Mouse (Mus musculus) left cerebral cortex, postnatal 14 days (tissue): ENCODE data around the gene Fam104a. TPM values are rescaled to one million over a fixed set of nuclear protein-coding genes. Genes with fewer than 3 reads are reported as not detected.
"Not testable (repeated sequence)": the region's sequence is repeated elsewhere in the genome, so short reads cannot be mapped to it uniquely, and the experiment has no call there.

Experiments
- DNase-seq, 2 experiments: peaks; one replicate each; pipeline ENCODE4 v3.0.0; 2021 to 2022; ENCODE audit warnings: low spot score in 2 of 2, mixed read lengths in 1 of 2
- intact Hi-C: fragments of 180-260 bp; cut with DNase I; formaldehyde crosslinking; loops from one replicate; pipeline ENCODE4 v1.15.1; 2025
- total RNA-seq, 2 experiments: library from RNA; stranded (reverse); gene quantifications; 2 replicates each; pipeline ENCODE4 v1.2.3; 2021

Gene Fam104a
- total RNA-seq, 2 experiments from 2014 or later: 22.2 to 26.4 TPM

DNA sequence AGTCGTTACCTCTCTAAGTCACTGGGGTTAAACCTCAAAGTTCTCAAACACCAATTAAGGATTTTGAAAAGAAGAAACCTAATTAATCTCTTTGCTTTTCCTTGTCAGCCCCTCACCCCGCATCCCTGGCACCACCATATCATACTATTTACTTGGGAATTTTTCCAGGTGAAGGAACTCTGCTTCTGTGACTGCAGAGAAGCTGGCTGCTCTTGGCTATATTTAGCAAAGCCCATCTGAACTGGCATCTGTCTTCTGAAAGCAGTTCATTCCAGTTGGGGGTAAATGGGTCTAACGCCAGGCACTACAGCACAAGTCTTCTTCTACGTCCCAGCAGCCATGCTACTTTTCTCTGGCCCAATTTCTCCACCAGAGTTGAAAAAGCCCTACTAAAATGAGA is 10.3 kb downstream of the Fam104a start:
- intact Hi-C loops: no loop called here
- no peak for DNase-seq

DNA sequence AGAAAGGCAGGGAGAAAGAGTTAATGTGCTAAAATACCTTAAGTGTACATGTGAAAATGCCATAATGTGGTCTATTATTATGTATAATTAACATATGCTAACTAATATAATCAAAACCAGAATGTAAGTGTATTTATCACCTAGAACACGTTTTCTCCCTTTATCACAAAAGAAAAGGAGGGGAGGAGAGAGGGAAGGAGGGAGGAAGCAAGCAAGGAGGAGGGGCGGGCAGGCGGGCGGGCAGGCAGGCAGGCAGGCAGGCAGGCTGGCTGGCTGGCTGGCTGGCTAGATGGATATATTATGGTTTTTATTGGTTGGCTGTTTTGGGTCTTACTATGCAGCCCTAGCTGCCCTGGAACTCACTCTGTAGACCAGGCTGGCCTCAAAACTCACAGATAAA is 14.2 kb downstream of the Fam104a start:
- DNase-seq: no peak
- intact Hi-C loops: no loop called here

DNA sequence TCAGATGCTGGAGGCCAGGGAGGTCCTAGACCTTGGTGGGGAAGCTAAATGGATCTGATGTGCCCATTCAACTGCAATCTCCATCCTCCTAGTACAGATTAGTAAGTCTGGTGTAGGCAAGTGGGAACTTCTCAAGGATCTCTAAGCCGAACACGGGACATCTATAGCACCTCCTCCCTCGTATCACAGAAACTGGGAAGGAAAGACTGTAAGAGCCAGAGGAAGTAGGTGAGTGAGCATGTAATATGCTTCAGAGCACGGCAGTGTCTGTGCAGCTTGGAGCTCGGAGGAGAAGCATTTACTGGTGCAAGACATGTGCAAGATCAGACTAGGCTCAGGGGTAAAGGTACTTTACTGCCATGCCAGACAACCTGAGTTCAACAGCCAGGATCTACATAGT is 15.1 kb downstream of the Fam104a start:
- no peak for DNase-seq
- intact Hi-C loops: no loop called here

DNA sequence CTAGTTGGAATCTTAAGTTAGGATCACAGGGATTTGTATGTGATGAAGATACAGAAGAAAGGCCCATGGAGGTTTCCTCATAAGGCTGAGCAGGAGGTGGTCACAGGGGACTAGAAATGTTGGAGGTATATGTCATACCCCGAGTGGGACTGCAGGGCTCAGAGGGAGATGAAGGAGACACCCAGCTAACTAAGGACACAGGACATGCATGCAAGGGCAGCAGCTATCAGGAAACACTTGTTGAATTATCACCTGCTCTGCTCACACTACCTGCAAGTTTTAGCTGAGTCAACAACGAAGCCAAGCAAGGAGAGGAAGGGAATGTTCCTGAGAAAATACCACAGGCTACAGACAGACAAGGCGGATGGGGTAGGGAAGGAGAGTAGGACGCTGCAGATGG is 16.3 kb downstream of the Fam104a start:
- no peak for DNase-seq
- intact Hi-C loops: no loop called here

DNA sequence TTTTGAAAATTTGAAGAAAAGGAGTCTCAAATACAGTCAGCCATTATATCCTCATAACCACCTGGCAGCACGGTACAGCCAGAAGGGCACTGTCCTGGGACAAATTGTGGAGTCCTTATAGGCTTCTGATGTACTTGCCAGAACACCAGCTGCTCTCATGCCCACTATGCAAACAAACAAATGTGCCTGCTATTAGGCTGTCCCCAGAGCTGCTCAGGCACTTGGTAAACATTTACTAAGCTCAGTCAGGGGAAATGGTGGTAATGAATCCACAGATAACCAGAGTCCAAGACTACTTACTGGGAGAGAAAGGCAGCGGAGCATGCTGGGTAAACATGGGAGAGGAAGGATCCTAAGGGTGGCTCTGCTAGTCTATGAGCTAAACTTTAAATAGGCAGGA is 16.8 kb downstream of the Fam104a start:
- intact Hi-C loops: no loop called here

DNA sequence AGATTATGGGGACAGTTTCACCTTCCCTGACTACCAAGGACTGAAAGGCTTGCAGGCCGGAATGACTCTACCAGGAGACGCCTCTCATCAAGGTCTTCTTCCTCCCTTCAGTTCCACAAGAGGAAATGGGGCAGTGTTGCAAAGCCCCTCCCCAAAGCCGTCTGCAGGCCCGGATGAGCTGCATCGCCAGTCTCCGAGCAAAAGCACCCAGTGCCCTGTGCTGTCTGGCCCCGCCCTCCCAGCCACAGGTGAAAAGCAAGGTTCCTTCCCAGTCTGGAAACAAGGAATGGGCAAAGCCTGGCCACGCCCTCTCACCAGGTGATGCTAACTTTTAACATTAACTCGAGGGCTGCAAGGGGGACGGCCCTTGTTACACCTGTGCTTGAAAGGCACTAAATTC is 17.3 kb downstream of the Fam104a start:
- DNase-seq: no peak
- intact Hi-C loops: no loop called here

More for the DNA sequence above, 16.8 kb downstream of the Fam104a start:
- no peak for DNase-seq

DNA sequence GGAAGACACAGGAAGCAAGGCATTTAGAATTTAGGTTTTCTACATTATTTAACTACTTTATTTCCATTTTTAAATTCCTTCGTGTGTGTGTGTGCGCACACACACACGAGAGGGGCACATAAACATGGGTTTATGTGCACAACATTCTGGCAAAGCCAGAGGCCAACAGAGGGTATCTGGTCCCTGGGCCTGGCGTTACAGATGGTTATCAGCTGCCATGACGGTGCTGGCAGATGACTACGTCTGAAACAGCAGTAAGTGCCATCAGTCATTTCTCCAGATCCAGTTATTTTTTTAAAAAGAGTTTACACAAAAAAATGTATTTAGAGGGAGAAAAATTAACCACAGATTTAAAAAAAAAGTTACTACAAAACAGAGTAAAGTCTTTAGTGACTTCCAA is 17.8 kb downstream of the Fam104a start:
- intact Hi-C loops: no loop called here
- DNase-seq: no peak

DNA sequence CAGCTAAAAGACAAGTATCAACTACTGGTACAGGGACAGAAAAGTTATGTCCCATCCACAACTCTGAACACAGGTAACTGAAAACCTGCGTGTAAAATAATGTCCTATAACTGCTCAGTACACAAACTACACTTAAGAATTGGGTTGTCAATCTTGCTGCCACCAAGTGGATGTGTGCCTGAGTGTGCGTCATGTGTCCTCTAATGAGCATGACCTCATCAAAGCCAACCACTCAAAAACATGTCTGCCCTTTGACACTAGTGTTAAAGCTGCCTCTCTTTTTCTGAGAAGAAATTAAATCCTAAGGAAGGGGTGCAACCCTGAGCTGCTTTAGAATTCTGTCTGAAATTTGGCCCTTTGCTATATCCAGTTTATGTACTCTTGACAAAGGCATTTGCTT is 19.7 kb downstream of the Fam104a start:
- intact Hi-C loops: no loop called here
- no peak for DNase-seq

DNA sequence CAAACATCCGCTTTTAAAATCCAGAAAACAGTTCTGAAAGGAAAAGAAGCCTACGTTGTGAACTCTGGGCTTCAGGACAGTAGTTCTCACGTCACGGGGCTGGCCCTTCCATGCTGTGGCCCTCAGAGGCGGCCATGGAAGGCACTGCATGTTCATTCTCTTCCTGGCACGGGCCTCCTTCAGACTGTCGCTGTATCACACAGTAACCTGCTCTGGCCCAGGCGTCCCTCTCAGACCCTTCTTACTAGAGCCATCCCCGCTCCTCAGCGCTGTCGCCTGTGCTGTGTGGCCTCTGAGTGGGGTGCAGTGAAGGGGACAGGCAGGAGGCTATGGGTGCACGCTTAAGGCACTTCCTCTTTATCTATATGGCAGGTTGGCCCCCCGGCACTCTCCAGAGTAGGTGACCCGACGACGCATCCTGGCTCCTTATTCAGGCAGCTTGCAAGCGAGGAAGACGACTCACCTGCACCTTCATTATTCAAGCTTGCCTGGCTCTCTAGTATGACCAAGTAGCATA is 22.1 kb downstream of the Fam104a start:
- intact Hi-C loops: no loop called here
- no peak for DNase-seq

DNA sequence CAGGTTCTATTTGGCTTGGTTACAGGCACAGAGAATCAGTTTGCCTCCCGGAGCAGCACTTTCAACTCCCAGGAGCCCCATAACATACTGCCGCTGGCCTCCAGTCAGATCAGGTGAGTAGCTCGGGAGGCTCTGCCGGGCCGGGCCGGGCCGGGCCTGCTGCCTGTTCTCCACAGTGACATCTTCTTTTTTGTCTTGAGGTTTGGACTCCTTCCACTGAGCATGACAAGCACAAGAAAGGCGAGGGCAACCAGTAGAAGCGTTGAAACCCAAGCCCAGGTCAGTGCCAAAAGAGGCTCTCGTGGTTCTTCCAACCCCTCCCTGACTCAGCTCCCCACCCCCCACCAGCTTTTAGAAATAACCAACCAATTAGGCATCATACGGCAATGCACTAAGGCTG is 23.0 kb downstream of the Fam104a start:
- no peak for DNase-seq
- intact Hi-C loops: no loop called here

DNA sequence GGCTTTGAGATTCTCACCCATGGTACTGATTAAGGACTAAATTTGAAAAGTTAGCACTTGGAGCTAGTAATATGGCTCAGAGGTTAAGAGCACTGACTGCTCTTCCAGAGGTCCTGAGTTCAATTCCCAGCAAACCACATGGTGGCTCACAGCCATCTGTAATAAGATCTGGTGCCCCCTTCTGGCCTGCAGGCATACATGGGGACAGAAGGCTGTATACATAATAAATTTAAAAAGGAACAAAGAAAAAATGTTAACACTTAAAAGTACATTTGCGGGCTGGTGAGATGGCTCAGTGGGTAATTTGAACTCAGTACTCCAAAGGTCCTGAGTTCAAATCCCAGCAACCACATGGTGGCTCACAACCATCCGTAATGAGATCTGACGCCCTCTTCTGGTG is 23.7 kb downstream of the Fam104a start:
- intact Hi-C loops: not testable (repeated sequence)

DNA sequence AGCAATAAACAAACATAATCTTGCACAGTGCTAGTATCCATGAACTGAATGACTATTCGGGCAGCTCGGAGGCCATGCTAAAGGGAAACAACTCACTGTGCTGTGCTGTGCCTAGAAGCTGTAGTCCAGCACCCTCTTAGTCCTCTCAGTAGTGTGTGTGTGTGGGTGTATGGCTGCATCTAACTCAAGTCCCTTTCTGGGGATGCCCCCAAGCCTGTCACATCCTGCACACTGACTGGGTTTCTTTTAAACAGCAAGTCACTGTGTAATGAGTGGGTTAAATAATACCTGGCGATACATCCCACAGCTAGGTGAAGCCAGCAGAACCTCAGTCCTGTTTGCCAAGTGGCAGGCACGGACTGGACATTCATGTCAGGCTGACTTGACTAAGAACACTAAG is 25.2 kb downstream of the Fam104a start:
- DNase-seq: no peak
- intact Hi-C loops: no loop called here

More for the DNA sequence above, 23.7 kb downstream of the Fam104a start:
- DNase-seq: not testable (repeated sequence)

DNA sequence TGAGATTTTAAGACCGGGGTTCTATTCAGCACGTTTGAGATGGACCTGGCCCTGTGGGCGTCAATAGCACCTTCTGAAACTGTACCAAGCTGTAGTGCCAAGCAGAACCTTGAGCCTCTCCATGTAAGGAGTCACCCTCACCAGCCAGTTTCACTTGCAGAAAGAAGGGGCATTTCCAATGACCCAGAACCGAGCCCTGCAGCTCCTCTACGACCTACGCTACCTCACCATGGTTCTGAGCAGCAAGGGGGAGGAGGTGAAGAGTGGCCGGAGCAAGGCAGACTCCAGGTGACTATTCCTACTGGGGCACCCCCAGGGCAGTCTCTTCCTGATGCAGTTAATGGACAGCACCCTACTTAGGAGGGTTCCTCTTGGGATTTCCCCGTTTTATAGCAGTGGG is 25.6 kb downstream of the Fam104a start:
- intact Hi-C loops: no loop called here
- DNase-seq: no peak

DNA sequence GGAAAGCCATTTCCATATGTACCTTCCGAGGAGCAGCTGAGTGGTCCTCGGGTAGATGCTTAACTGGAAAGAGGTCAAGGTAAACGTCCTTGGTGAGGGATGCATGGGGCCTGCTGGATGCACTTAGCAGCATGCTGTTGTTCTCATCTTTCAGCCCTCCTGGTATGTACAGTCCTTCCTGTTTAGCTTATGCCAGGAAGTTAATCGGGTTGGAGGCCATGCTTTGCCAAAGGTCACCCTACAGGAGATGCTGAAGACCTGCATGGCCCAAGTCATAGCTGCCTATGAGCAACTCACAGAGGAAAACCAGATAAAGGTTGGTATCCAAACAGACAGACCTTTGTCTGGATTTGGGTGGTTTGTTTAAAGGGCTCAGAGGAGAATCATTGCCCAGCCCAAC is 26.7 kb downstream of the Fam104a start:
- intact Hi-C loops: no loop called here
- DNase-seq: no peak

DNA sequence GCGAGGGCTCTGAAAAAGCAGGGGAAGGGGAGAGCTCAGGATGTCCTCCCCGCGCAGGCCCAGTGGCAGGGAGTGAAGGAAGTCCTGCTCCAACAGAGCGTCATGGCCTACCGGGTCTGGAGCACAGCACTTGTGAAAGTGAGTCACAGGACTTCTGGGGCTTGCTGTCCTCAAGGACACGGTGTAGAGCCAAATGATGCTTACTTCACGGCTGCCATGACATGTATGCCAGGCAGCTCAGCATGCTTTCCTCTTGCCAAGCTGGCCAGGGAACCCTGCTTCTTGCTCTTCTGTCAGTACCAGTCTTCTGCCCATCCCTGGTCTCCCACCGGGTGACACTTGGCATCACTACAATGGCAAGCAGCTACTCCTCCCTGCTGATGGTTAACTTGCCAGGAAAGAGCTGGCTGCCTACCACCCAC is 27.4 kb downstream of the Fam104a start:
- DNase-seq: no peak

DNA sequence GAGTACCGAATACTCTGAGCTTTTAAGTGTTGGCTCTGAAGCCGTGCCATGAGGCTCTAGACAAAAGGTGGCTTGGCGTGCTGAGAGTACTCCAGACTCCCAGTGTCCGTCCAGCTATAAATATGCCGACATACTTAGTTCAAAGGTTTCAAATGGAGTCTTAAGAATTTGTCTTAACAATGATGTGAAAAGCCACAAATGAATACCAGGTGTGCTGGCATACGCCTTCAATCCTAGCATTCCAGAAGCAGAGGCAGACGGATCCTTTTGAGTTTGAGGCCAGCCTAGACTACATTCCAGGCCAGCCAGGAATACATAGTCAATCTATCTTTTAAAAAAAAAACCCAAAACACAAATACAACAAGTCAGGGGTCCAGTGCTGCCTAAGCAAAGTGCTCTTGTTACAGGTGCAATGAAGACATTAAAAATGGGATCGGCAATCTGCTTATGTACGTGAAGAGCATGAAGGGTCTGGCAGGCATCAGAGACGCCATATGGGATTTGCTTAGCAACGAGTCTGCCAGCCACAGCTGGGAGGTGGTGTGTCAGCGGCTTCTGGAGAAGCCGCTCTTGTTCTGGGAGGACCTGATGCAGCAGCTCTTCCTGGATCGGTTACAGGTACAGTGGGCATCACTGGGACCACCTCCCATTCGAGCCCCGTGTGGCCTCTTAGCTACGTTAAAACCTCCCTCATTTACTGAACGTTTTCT is 29.2 kb downstream of the Fam104a start:
- intact Hi-C loops: loop anchor here (5.0 kb wide), 1 partner anchor 158 kb away; no protein-coding TSS in a partner anchor
- peak; percentile 49 to 68 for DNase-seq

More for the DNA sequence above, 27.4 kb downstream of the Fam104a start:
- intact Hi-C loops: no loop called here

DNA sequence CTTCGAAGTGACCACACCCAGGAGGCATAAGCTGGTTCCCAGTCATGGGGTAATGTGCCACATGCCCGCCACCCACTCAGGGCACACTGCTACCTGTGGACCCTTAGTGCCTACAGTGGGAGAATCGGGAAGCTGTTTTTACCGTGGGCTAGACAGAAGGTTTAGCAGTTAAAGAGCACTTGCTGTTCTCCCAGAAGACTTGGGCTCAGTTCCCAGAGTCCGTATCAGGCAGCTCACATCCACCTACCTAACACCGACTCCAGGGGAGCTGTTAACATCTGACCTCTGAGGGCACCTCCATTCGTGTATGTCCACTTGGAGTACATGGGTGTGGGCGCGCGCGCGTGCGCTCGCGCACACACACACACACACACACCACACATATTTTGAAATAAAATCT is 29.9 kb downstream of the Fam104a start:
- intact Hi-C loops: loop anchor here (5.0 kb wide), 1 partner anchor 158 kb away; no protein-coding TSS in a partner anchor
- peak in 1 of 2 experiments; percentile 49 for DNase-seq

DNA sequence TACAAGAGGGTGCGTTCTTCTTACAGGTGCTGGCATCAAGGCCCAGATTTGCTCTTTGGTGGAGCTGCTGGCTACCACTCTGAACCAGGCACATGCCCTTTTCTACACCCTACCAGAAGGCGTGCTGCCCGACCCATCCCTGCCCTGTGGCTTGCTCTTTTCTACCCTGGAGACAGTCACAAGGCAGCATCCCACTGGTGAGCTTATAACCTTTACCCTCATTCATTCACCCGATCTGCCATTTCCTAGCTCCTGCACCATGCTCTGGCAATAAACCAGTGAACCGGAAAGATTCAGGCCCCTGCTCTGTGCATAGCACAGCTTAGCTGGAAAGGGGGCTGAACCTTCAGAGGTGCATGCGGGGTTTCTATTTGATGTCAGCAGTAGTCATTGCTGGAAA is 31.4 kb downstream of the Fam104a start:
- intact Hi-C loops: loop anchor here (5.0 kb wide), 1 partner anchor 160 kb away; no protein-coding TSS in a partner anchor
- DNase-seq: no peak

DNA sequence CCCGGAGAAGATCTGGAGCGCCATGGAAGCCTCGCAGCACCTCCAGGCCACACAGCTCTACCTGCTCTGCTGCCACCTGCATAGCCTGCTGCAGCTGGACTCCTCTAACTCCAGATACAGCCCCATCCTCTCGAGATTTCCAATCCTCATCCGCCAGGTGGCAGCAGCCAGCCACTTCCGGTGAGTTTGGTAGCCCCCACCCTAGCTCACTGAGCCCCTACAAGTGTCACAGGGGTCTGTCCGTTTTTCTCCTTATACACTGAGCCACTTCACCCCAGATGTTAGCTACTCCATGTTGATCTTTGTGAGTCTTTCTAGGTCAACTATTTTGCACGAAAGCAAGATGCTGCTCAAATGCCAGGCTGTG is 32.1 kb downstream of the Fam104a start:
- intact Hi-C loops: loop anchor here (5.0 kb wide), 1 partner anchor 160 kb away; no protein-coding TSS in a partner anchor
- peak in 1 of 2 experiments; percentile 53 for DNase-seq

DNA sequence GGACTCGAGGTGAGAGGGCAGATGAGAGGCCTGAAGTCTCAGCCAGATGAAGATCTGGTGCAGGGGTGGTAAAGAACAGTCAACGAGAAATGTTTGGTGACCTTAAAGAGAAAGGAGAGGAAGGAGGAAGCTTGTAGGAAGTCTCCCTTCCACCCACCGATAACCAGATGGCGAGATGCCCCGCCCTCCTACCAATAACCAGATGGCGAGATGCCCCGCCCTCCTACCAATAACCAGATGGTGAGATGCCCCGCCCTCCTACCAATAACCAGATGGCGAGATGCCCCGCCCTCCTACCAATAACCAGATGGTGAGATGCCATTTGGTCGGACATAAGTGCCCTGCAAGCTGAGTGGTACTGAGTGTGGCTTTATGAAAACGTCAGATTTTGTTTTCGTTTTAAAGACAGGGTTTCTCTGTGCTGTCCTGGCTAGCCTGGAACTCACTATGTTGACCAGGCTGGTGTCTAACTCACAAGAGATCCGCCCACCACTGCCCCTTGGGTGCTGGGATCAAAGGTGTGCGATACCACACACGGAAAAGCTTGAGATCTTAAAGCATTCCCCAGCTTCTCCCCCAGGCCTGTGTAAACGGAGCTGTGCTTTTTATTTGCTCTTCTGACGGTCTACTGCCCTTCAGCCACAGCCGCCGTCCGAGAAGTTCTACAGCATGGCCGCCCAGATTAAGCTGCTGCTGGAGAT is 32.6 kb downstream of the Fam104a start:
- no peak for DNase-seq
- intact Hi-C loops: loop anchor here (5.0 kb wide), 1 partner anchor 161 kb away; no protein-coding TSS in a partner anchor
